In the genomic region with DNA sequence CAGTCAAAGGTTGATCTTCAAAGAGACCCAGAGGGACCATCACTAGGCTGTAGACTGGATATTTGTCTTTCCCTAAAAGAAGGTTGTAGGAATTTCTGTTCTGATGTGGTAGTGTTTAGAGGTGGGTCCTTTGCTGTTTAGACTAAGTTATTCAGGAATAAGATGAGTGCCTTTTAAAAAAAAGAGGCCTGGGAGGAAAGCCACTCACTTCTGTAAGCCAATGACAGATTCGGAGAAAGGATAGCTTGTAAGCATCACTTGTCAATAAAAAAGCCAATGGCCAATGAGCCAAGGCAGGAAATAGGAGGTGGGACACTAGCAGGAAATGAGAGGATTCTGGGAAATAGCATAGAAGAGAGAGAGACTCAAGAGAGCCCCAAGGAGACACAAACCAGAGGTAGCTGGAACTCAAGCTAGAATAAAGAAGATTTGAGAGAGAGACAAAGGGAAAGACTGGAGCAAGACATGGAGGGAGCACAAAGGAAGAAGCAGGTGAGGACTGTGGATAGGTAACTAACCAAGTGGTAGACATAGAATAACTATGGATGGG, we compare ENCODE assay signal across 27 mouse cellular contexts. TPM values are rescaled to one million over a fixed set of nuclear protein-coding genes. Genes with fewer than 3 reads are reported as not detected.
DNase-seq lines count a peak whose midpoint lies in the region; ATAC-seq and TF ChIP-seq lines count a peak whose summit lies in the region.
"Had no signal": no experiment of that assay in that cellular context is flagged by ENCODE, and none has a peak within 500 bp of the region (broad histone marks: within the 10 kb centered on the region; RNA-seq: fewer than 3 reads in every experiment).

No protein-coding gene starts in this region.

- peak overlapping the region; percentile 82 for H3K27ac ChIP-seq in liver, embryonic 11.5 days (ENCODE audit: low read depth, low read length)
- H3K27ac ChIP-seq in midbrain, embryonic 11.5 days (ENCODE audit: low read depth, low read length) = no peak overlapping the region
- no peak overlapping the region for H3K27ac ChIP-seq in midbrain, postnatal 0 days (ENCODE audit: low read depth, low read length)
- H3K27ac ChIP-seq in liver, embryonic 13.5 days = peak overlapping the region; percentile 74
- H3K27ac ChIP-seq in intestine, embryonic 16.5 days (ENCODE audit: low read length) = no peak overlapping the region
- H3K27ac ChIP-seq: forebrain, embryonic 10.5 days; forebrain, embryonic 13.5 days; heart, adult 2 months; heart, embryonic 10.5 days; heart, embryonic 13.5 days; hindbrain, embryonic 14.5 days; hindbrain, postnatal 0 days had no signal

- no peaks in the 10 kb centered on the region for H3K9me3 ChIP-seq in liver, embryonic 11.5 days (ENCODE audit: control insufficient read depth, low read length)
- H3K9me3 ChIP-seq in midbrain, embryonic 11.5 days (ENCODE audit: control insufficient read depth, low read length) = no peaks in the 10 kb centered on the region
- H3K9me3 ChIP-seq in midbrain, postnatal 0 days (ENCODE audit: low read length) = no peaks in the 10 kb centered on the region
- H3K9me3 ChIP-seq in liver, embryonic 13.5 days (replicated peaks) = no peaks in the 10 kb centered on the region
- no peaks in the 10 kb centered on the region for H3K9me3 ChIP-seq in intestine, embryonic 16.5 days (ENCODE audit: control insufficient read depth, low read length)
- H3K9me3 ChIP-seq: forebrain, embryonic 10.5 days; forebrain, embryonic 13.5 days; heart, embryonic 10.5 days; heart, embryonic 13.5 days had no signal

- H3K9ac ChIP-seq in liver, embryonic 11.5 days (ENCODE audit: low read depth, low read length) = peak overlapping the region; percentile 7; the same call in 1 of the 2 replicates
- H3K9ac ChIP-seq in midbrain, embryonic 11.5 days (ENCODE audit: low read length) = no peak overlapping the region
- no peak overlapping the region for H3K9ac ChIP-seq in midbrain, postnatal 0 days (replicated peaks; ENCODE audit: low read length, poor library complexity, severe bottlenecking)
- H3K9ac ChIP-seq in liver, embryonic 13.5 days = no peak overlapping the region
- no peak overlapping the region for H3K9ac ChIP-seq in intestine, embryonic 16.5 days (ENCODE audit: low read depth, low read length)
- H3K9ac ChIP-seq: forebrain, embryonic 13.5 days; heart, embryonic 13.5 days; hindbrain, embryonic 14.5 days had no signal

- WGBS in liver, embryonic 11.5 days = 72% methylated on average over 1 of the region's 1 CpGs
- WGBS in midbrain, embryonic 11.5 days = 80% methylated on average over 1 of the region's 1 CpGs
- 85% methylated on average over 1 of the region's 1 CpGs for WGBS in midbrain, postnatal 0 days
- 51% methylated on average over 1 of the region's 1 CpGs for WGBS in liver, embryonic 13.5 days (ENCODE audit: insufficient replicate concordance)
- 88% methylated on average over 1 of the region's 1 CpGs for WGBS in intestine, embryonic 16.5 days

- TF ChIP-seq CTCF in midbrain, postnatal 0 days (IDR thresholded peaks at IDR 0.05) = no peak

- H3ac ChIP-seq in myocyte (ENCODE audit: control insufficient read depth, insufficient read length) = no peak overlapping the region

- no peak for ATAC-seq in liver, embryonic 11.5 days (replicated peaks; ENCODE audit: low FRiP score)
- no peak for ATAC-seq in midbrain, embryonic 11.5 days (ENCODE audit: low FRiP score)
- no peak for ATAC-seq in midbrain, postnatal 0 days (ENCODE audit: low FRiP score)
- no peak for ATAC-seq in liver, embryonic 13.5 days (ENCODE audit: low read depth)
- no peak for ATAC-seq in intestine, embryonic 16.5 days
- ATAC-seq: activated CD4-positive, CD25-positive, alpha-beta regulatory T cell, adult 4 months; forebrain, embryonic 13.5 days; forebrain, embryonic 16.5 days; hindbrain, postnatal 0 days had no signal

- H3K36me3 ChIP-seq in liver, embryonic 11.5 days (ENCODE audit: control insufficient read depth, insufficient read depth, low read length) = no peaks in the 10 kb centered on the region
- H3K36me3 ChIP-seq in midbrain, embryonic 11.5 days (ENCODE audit: control insufficient read depth, insufficient read depth, low read length) = no peaks in the 10 kb centered on the region
- H3K36me3 ChIP-seq in midbrain, postnatal 0 days (ENCODE audit: insufficient read depth, low read length) = no peaks in the 10 kb centered on the region
- H3K36me3 ChIP-seq in liver, embryonic 13.5 days = no peaks in the 10 kb centered on the region
- H3K36me3 ChIP-seq in myocyte (ENCODE audit: control insufficient read depth, insufficient read depth) = no peaks in the 10 kb centered on the region
- H3K36me3 ChIP-seq in intestine, embryonic 16.5 days (ENCODE audit: control insufficient read depth, insufficient read depth, low read length) = no peaks in the 10 kb centered on the region
- H3K36me3 ChIP-seq: forebrain, embryonic 10.5 days; heart, embryonic 10.5 days; heart, embryonic 13.5 days had no signal

- TF ChIP-seq POLR2A in myocyte (IDR thresholded peaks at IDR 0.05; ENCODE audit: insufficient read length, low read depth) = no peak

- no peaks in the 10 kb centered on the region for H3K79me2 ChIP-seq in myocyte (ENCODE audit: control insufficient read depth, insufficient read depth)

- DNase-seq in liver, embryonic 11.5 days (ENCODE audit: low spot score) = no peak
- no peak for DNase-seq in liver
- DNase-seq in midbrain, embryonic 11.5 days (ENCODE audit: low spot score, missing footprints) = peak; percentile 74
- no peak for DNase-seq in midbrain, postnatal 0 days (ENCODE audit: low spot score)
- no peak for DNase-seq in liver, embryonic 13.5 days
- no peak for DNase-seq in cerebellum, postnatal 4 days (ENCODE audit: low spot score in 2 of 2)
- DNase-seq: adrenal gland, postnatal 10 days; adrenal gland, postnatal 36 days; cerebellum, adult 11-12 months; cerebellum, adult 8-10 months; cerebellum, postnatal 10 days; cerebellum, postnatal 36 days; gastrocnemius, postnatal 10 days; gastrocnemius, postnatal 36 days; heart, adult 2 months; heart, postnatal 14 days; heart, postnatal 4 days had no signal

- peaks cover 43% of the 10 kb centered on the region for H3K4me1 ChIP-seq in liver, embryonic 11.5 days (replicated peaks; ENCODE audit: control insufficient read depth, insufficient read depth, low read length)
- H3K4me1 ChIP-seq in midbrain, embryonic 11.5 days (ENCODE audit: control insufficient read depth, insufficient read depth, low read length) = peaks cover 13% of the 10 kb centered on the region
- no peaks in the 10 kb centered on the region for H3K4me1 ChIP-seq in midbrain, postnatal 0 days (ENCODE audit: insufficient read depth, low read length)
- peaks cover 53% of the 10 kb centered on the region for H3K4me1 ChIP-seq in liver, embryonic 13.5 days (replicated peaks)
- H3K4me1 ChIP-seq in intestine, embryonic 16.5 days (ENCODE audit: control insufficient read depth, insufficient read depth, low read length) = peaks cover 10% of the 10 kb centered on the region; the same call in 1 of the 2 replicates

- peak overlapping the region; percentile 14; the same call in 1 of the 2 replicates for H3K4me3 ChIP-seq in liver, embryonic 11.5 days (ENCODE audit: low read depth, low read length)
- H3K4me3 ChIP-seq in midbrain, embryonic 11.5 days (ENCODE audit: low read depth, low read length) = no peak overlapping the region
- H3K4me3 ChIP-seq in midbrain, postnatal 0 days (ENCODE audit: low read depth, low read length) = no peak overlapping the region
- 0 out of 2 replicates have a peak overlapping the region, but pooled peaks have one; percentile 12 for H3K4me3 ChIP-seq in liver, embryonic 13.5 days (replicated peaks)
- no peak overlapping the region for H3K4me3 ChIP-seq in myocyte
- H3K4me3 ChIP-seq in intestine, embryonic 16.5 days (ENCODE audit: low read length) = no peak overlapping the region
- H3K4me3 ChIP-seq: forebrain, embryonic 10.5 days; forebrain, embryonic 13.5 days; heart, adult 2 months; heart, embryonic 10.5 days; heart, embryonic 13.5 days had no signal

- H3K4me2 ChIP-seq in liver, embryonic 11.5 days = peak overlapping the region; percentile 36
- H3K4me2 ChIP-seq in midbrain, embryonic 11.5 days = no peak overlapping the region
- no peak overlapping the region for H3K4me2 ChIP-seq in midbrain, postnatal 0 days (ENCODE audit: low read depth, low read length, poor library complexity, severe bottlenecking)
- H3K4me2 ChIP-seq in liver, embryonic 13.5 days = peak overlapping the region; percentile 49
- H3K4me2 ChIP-seq in myocyte (ENCODE audit: low read depth) = peak overlapping the region; percentile 24
- H3K4me2 ChIP-seq in intestine, embryonic 16.5 days (ENCODE audit: low read depth, low read length) = no peak overlapping the region
- H3K4me2 ChIP-seq: forebrain, embryonic 13.5 days; heart, embryonic 13.5 days; hindbrain, embryonic 14.5 days had no signal

- no peaks in the 10 kb centered on the region for H3K27me3 ChIP-seq in liver, embryonic 11.5 days (replicated peaks; ENCODE audit: control insufficient read depth, insufficient read depth, low read length)
- H3K27me3 ChIP-seq in midbrain, embryonic 11.5 days (ENCODE audit: control insufficient read depth, insufficient read depth, low read length) = no peaks in the 10 kb centered on the region
- no peaks in the 10 kb centered on the region for H3K27me3 ChIP-seq in midbrain, postnatal 0 days (ENCODE audit: insufficient read depth, low read length)
- H3K27me3 ChIP-seq in liver, embryonic 13.5 days = no peaks in the 10 kb centered on the region
- no peaks in the 10 kb centered on the region for H3K27me3 ChIP-seq in myocyte (ENCODE audit: control insufficient read depth, insufficient read depth, insufficient read length)
- H3K27me3 ChIP-seq in intestine, embryonic 16.5 days (replicated peaks; ENCODE audit: control insufficient read depth, insufficient read depth, low read length) = no peaks in the 10 kb centered on the region
- H3K27me3 ChIP-seq: forebrain, embryonic 13.5 days; heart, embryonic 13.5 days had no signal

TF ChIP-seq in myocyte, 11 proteins besides CTCF, POLR2A, EP300 and RAD21 (continues in another document):
- no peak for TF ChIP-seq TCF12 (IDR thresholded peaks at IDR 0.05; ENCODE audit: insufficient read depth, poor library complexity, severe bottlenecking)
- TF ChIP-seq TCF3 (IDR thresholded peaks at IDR 0.05; ENCODE audit: insufficient read length, low read depth) = no peak
- TF ChIP-seq USF1 (IDR thresholded peaks at IDR 0.05; ENCODE audit: low read depth) = no peak
- TF ChIP-seq MYOD1 (IDR thresholded peaks at IDR 0.05; ENCODE audit: control insufficient read depth in 1 of 3, insufficient read length in 2 of 3, low read depth in 2 of 3) = no peak
- no peak for TF ChIP-seq E2F4 (IDR thresholded peaks at IDR 0.05; ENCODE audit: insufficient read depth)

RNA-seq across cellular contexts. Expression of a gene that starts 9.8 kb away (rescaled TPM):
- 31.2 and 35.4 TPM in 2 replicates for polyA plus RNA-seq in liver, embryonic 11.5 days (2014; fragmentation: Nextera tagmentation; extraction: Ambion mirVana)
- polyA plus RNA-seq in midbrain, embryonic 11.5 days (2014; fragmentation: Nextera tagmentation; extraction: Ambion mirVana) = 16.7 and 21.7 TPM in 2 replicates
- total RNA-seq in midbrain, postnatal 0 days (2014; rRNA removed) = 10.4 and 11.3 TPM in 2 replicates
- polyA plus RNA-seq in midbrain, postnatal 0 days (2015; fragmentation: Nextera tagmentation; extraction: Ambion mirVana) = 4.8 and 5.3 TPM in 2 replicates
- 12.2 and 14.1 TPM in 2 replicates for polyA plus RNA-seq in liver, embryonic 13.5 days (2015; fragmentation: Nextera tagmentation; extraction: Ambion mirVana)
- polyA plus RNA-seq in myocyte (2012; fragmentation: generic; extraction: Trizol) = 24.7 TPM
- polyA plus RNA-seq in intestine, embryonic 16.5 days (2015; fragmentation: Nextera tagmentation; extraction: Ambion mirVana) = 52.6 and 61.6 TPM in 2 replicates

Comparison
In these comparisons a context has a peak if more than half of its experiments do, and no peak if none do; other contexts are left out.
1. H3K27ac ChIP-seq: peak in liver, embryonic 11.5 days (single experiment) and liver, embryonic 13.5 days (single experiment); none in midbrain, embryonic 11.5 days (single experiment), midbrain, postnatal 0 days (single experiment) and intestine, embryonic 16.5 days (single experiment).
2. H3K4me2 ChIP-seq: peak in liver, embryonic 11.5 days (single experiment), liver, embryonic 13.5 days (single experiment) and myocyte (single experiment); none in midbrain, embryonic 11.5 days (single experiment), midbrain, postnatal 0 days (single experiment) and intestine, embryonic 16.5 days (single experiment).
3. H3K4me3 ChIP-seq: peak in liver, embryonic 11.5 days (single experiment) and liver, embryonic 13.5 days (single experiment); none in midbrain, embryonic 11.5 days (single experiment), midbrain, postnatal 0 days (single experiment), myocyte (single experiment) and intestine, embryonic 16.5 days (single experiment).